Mouse (Mus musculus) midbrain, embryonic 11.5 days (tissue): ENCODE measurements at regions not wholly inside any gene's neighbourhood (a gene's known extent, or its start where the extent isn't known, plus 50 kb on each side); places are given as distances from the start of the nearest gene placed in this dataset.
A peak's percentile ranks its signal among the peaks of the same experiment; 100 is the strongest.

Experiments
- ATAC-seq: fragments of 200-750 bp; cut with Nextera tagmentation; 2 replicates; pipeline ENCODE4 v1.8.0; 2017; ENCODE audit warnings: moderate TSS enrichment, moderate library complexity; ENCODE audit not compliant: low FRiP score
- DNase-seq: peaks from one replicate; pipeline ENCODE4 v3.0.0; 2015; ENCODE audit warnings: low spot score; ENCODE audit errors: missing footprints
- H3K27ac ChIP-seq: fragments of 300-500 bp; sonication (generic); 2 replicates; pipeline ENCODE4 v1.5.1; 2014; ENCODE audit warnings: low read depth, low read length
- H3K27me3 ChIP-seq: fragments of 300-500 bp; sonication (generic); 2 replicates; pipeline ENCODE4 v1.6.1; 2014; ENCODE audit warnings: mild to moderate bottlenecking, low read length, moderate library complexity, mixed read lengths; ENCODE audit not compliant: control insufficient read depth, insufficient read depth
- H3K36me3 ChIP-seq: fragments of 300-500 bp; sonication (generic); 2 replicates; pipeline ENCODE4 v1.6.1; 2014; ENCODE audit warnings: mild to moderate bottlenecking, low read length, moderate library complexity, mixed read lengths; ENCODE audit not compliant: control insufficient read depth, insufficient read depth
- H3K4me1 ChIP-seq: fragments of 300-500 bp; sonication (generic); 2 replicates; pipeline ENCODE4 v1.6.1; 2014; ENCODE audit warnings: low read length; ENCODE audit not compliant: control insufficient read depth, insufficient read depth
- H3K4me2 ChIP-seq: fragments of 300-500 bp; sonication (generic); 2 replicates; pipeline ENCODE4 v1.6.1; 2014; ENCODE audit warnings: mild to moderate bottlenecking, moderate library complexity
- H3K4me3 ChIP-seq: fragments of 300-500 bp; sonication (generic); 2 replicates; pipeline ENCODE4 v1.5.1; 2014; ENCODE audit warnings: low read depth, low read length
- H3K9ac ChIP-seq: fragments of 300-500 bp; sonication (generic); 2 replicates; pipeline ENCODE4 v1.6.1; 2014; ENCODE audit warnings: low read length
- H3K9me3 ChIP-seq: fragments of 300-500 bp; sonication (generic); 2 replicates; pipeline ENCODE4 v1.6.1; 2016; ENCODE audit warnings: low read length; ENCODE audit not compliant: control insufficient read depth
- WGBS: fragments of 180-500 bp; shearing (Covaris S2); extraction: QIAGEN DNeasy Blood & Tissue Kit; methylation state at CpG from one replicate; pipeline ENCODE4 v1.1.7; 2014; 5-methylcytosine and 5-hydroxymethylcytosine counted together

DNA sequence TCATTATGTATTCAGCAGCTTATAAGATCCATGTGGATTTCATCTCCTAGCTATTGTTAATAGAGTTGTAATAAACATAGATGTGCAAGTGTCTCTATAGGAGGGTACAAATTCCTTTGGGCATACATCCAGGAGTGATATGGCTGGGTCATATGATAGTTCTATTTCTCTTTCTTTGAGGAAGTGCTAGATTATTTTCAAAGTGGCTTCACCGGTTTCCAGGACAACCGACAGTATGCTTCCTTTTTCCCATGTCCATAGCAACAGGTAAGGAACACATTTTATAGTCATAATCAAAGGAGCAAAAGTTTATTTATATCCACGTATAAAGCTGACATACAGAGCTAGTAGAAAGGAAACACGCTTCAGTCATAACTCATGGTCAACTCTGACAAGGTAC, 710.2 kb upstream of the Tenm4 start:
- no peak overlapping the region for H3K4me3 ChIP-seq
- ATAC-seq (no peak), DNase-seq (no peak)
- WGBS, result 93% methylated on average over 4 of the region's 4 CpGs
- no peaks in the 10 kb centered on the region for H3K27me3 ChIP-seq
- no peaks in the 10 kb centered on the region for H3K4me1 ChIP-seq
- no peaks in the 10 kb centered on the region for H3K36me3 ChIP-seq
- H3K4me2 ChIP-seq, result no peak overlapping the region
- H3K27ac ChIP-seq, result no peak overlapping the region
- H3K9me3 ChIP-seq, result no peaks in the 10 kb centered on the region
- no peak overlapping the region for H3K9ac ChIP-seq

DNA sequence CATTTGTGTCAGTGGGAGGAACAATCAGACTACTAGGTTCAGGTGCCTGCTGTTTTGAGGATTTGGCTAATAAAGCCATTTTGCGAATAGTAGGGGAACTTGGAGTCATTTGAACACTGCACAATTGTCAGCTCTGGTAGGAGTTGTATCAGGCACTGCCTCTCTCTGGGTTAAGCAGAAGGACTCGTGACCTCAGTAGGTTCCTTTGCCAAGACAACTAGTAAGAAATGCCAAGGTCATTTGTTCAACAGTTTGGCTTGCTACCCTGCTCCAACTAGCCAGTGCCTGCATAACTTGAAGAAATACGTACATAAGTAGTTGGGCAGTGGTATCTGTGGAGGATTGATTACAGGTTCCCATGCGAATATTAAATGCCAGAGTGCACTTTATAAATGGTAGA, 705.5 kb upstream of the Tenm4 start:
- H3K9ac ChIP-seq, result no peak overlapping the region
- H3K4me1 ChIP-seq, result no peaks in the 10 kb centered on the region
- H3K27me3 ChIP-seq, result no peaks in the 10 kb centered on the region
- no peak overlapping the region for H3K4me2 ChIP-seq
- DNase-seq (no peak), ATAC-seq (no peak)
- 88% methylated on average over 4 of the region's 4 CpGs for WGBS
- H3K9me3 ChIP-seq, result no peaks in the 10 kb centered on the region
- H3K36me3 ChIP-seq, result no peaks in the 10 kb centered on the region
- no peak overlapping the region for H3K27ac ChIP-seq
- H3K4me3 ChIP-seq, result no peak overlapping the region

DNA sequence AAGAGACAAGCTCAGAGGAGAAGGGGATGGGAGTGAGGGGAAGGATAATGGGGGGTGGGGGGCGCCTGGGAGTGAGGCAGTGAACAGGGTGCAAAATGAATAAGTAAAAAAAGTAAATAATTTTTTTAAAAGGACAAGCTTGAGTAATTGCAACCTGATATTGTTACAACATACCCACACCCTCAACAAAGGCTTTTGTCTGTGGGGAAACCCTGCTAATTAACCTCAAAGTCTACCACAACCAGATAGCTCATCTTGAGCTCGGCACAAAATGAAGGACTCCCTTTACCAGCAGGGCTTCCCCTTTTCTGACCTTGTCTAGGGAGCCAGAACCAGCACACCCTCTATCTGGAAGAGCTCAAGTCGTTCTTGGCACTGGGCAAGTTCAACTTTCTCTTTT, 704.0 kb upstream of the Tenm4 start:
- Histone ChIP-seq H3K27ac (no peak overlapping the region), H3K9ac (no peak overlapping the region), H3K27me3 (no peaks in the 10 kb centered on the region), H3K4me3 (no peak overlapping the region), H3K4me2 (no peak overlapping the region), H3K4me1 (no peaks in the 10 kb centered on the region), H3K9me3 (no peaks in the 10 kb centered on the region), H3K36me3 (no peaks in the 10 kb centered on the region)
- 44% methylated on average over 3 of the region's 3 CpGs for WGBS
- DNase-seq (no peak), ATAC-seq (no peak)

DNA sequence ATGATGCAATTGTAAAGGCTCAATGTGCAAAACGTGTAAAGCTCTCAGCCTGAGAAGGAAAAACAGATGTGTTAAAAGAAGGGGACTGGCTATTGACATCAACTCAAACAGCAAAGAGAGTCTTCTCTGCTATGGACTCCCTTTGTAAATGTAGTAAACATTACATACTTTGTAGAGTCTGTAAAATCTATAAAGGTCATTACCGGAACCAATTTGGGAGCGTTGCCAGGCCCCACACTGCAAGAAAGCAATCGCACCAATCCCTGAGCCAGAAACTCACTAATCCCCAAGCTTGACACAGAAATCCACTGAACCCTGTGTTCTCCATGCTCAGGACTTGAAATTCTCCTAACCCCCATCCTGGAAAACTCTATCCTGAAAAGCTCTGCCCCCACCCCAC, 697.2 kb upstream of the Tenm4 start:
- H3K4me2 ChIP-seq, result no peak overlapping the region
- 82% methylated on average over 4 of the region's 4 CpGs for WGBS
- no peaks in the 10 kb centered on the region for H3K36me3 ChIP-seq
- DNase-seq, result no peak
- H3K27ac ChIP-seq, result no peak overlapping the region
- no peaks in the 10 kb centered on the region for H3K27me3 ChIP-seq
- H3K4me1 ChIP-seq, result no peaks in the 10 kb centered on the region
- H3K4me3 ChIP-seq, result no peak overlapping the region
- no peak overlapping the region for H3K9ac ChIP-seq
- no peaks in the 10 kb centered on the region for H3K9me3 ChIP-seq
- ATAC-seq, result no peak

DNA sequence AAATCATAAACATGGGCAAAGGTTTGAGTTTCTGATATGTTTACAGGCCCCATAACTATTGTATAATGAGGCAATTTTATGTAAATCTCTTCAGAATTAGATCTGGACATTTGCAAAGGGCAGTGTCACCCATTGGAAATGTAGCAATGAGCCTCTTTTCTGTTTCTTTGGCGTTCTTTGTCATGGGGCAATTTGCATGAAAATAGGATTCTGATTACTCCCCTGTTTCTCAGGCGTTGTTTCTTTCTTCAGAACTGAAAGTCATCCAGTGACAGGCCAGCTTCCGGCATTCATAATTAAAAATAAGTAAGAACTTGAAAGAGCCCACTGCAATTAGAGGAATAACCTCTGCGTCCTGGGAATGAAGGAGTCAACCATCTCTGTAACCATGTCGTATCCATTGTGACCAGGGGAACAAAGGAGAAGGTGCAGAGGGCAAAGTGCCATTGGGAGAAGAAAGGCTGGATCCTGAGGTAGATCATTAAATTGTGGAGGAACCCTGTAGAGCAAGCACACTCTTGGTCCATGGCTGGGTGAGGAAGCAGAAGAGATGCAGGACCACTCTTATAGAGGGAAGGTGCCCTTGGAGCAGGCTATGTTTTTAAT, 690.8 kb upstream of the Tenm4 start:
- ATAC-seq (peak; percentile 68), DNase-seq (peak; percentile 84)
- no peaks in the 10 kb centered on the region for H3K36me3 ChIP-seq
- no peak overlapping the region for H3K4me3 ChIP-seq
- peaks cover 9% of the 10 kb centered on the region; the same call in 1 of the 2 replicates for H3K4me1 ChIP-seq
- no peaks in the 10 kb centered on the region for H3K9me3 ChIP-seq
- peak overlapping the region; percentile 5; the same call in 1 of the 2 replicates for H3K27ac ChIP-seq
- no peaks in the 10 kb centered on the region for H3K27me3 ChIP-seq
- WGBS, result 15% methylated on average over 5 of the region's 5 CpGs
- H3K9ac ChIP-seq, result no peak overlapping the region
- H3K4me2 ChIP-seq, result no peak overlapping the region

DNA sequence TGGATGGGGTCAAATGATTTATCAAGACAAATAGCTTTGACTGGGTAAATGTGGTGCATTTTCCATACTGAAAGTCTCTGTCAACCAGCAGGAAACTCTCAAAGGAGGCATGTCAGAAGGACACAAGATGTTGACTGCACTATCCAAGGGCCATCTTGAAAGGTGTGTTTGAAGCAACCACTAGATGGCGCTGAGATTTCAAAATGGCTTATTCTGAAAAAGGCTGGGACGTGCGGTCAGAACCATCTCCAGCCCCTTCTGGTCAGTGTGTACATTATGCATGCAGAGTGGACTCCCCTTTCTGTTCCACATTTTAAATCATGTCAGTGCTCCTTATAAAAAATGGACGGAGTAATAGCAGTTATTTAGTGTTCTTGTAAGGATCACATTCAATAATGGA, 681.4 kb upstream of the Tenm4 start:
- H3K4me3 ChIP-seq, result no peak overlapping the region
- H3K4me2 ChIP-seq, result no peak overlapping the region
- H3K9me3 ChIP-seq, result no peaks in the 10 kb centered on the region
- no peaks in the 10 kb centered on the region for H3K36me3 ChIP-seq
- no peaks in the 10 kb centered on the region for H3K27me3 ChIP-seq
- peaks cover 3% of the 10 kb centered on the region; the same call in 1 of the 2 replicates for H3K4me1 ChIP-seq
- no peak overlapping the region for H3K9ac ChIP-seq
- peak; percentile 96 for DNase-seq
- peak; percentile 78 for ATAC-seq
- H3K27ac ChIP-seq, result no peak overlapping the region
- 7% methylated on average over 4 of the region's 4 CpGs for WGBS

DNA sequence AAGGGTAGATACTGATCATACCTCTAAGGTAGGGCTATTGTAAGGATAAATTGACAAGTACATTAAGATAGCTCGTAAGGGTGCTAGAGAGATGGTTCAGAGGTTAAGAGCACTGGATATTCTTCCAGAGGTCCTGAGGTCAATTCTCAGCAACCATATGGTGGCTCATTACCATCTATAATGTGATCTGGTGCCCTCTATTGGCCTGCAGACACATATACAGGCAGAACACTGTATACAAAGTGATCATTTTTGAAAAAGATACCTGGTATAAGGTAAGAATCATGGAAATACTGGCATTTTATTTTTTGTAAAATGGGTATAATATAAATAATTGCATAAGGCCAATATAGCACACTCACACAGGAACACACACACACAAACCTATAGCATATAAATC, 676.3 kb upstream of the Tenm4 start:
- H3K4me3 ChIP-seq, result no peak overlapping the region
- no peaks in the 10 kb centered on the region for H3K27me3 ChIP-seq
- no peak overlapping the region for H3K9ac ChIP-seq
- H3K36me3 ChIP-seq, result no peaks in the 10 kb centered on the region
- no peak overlapping the region for H3K27ac ChIP-seq
- peaks cover 3% of the 10 kb centered on the region; the same call in 1 of the 2 replicates for H3K4me1 ChIP-seq
- H3K4me2 ChIP-seq, result no peak overlapping the region
- no peaks in the 10 kb centered on the region for H3K9me3 ChIP-seq
- WGBS, result 68% methylated on average over 1 of the region's 1 CpGs
- no peak for ATAC-seq
- no peak for DNase-seq

DNA sequence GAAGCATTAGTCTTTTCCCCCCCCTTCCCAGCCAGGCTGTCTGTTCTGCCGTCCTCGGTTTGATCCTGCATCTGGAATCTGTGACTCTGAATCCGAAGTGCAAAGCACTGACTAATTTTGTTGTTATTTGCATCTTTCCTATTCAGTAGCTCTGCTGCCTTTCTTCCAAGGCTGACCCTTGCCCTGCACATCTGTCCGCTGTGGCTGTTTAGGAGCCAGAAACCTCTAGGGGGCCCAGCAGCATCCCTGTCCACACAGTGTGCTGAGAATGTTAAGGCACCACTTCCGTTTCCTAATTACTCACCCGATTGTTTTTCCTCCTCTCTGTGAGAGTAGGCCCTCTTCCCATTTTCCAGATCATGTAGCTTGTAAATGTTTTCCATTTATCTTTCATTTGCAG, 668.1 kb upstream of the Tenm4 start:
- Histone ChIP-seq H3K4me3 (no peak overlapping the region), H3K36me3 (no peaks in the 10 kb centered on the region), H3K27me3 (no peaks in the 10 kb centered on the region), H3K9ac (no peak overlapping the region), H3K9me3 (no peaks in the 10 kb centered on the region), H3K4me2 (no peak overlapping the region), H3K4me1 (peaks cover 5% of the 10 kb centered on the region; the same call in 1 of the 2 replicates), H3K27ac (no peak overlapping the region)
- DNase-seq (peak; percentile 91), ATAC-seq (peak; percentile 84)
- 7% methylated on average over 6 of the region's 6 CpGs for WGBS

DNA sequence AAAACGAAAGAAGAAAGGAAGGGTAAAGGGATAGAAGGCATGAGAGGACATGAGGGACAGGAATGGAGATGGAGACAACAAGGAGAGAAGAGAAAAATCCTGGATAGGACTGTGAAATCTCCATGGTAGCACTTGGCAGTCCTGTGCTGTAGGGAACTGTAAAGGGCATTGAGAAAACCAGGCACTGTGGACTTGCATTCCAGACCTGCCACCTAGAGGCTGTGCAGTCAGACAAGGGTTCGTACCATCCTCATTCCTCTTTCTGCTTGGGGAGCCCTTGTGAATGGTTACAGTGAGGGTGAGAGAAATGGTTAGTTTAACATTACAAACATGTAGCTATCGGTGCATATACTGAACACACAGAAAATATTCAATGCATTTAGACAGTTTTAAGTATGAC, 623.8 kb upstream of the Tenm4 start:
- peak; percentile 30; the same call in 1 of the 2 replicates for ATAC-seq
- Histone ChIP-seq H3K4me3 (no peak overlapping the region), H3K4me1 (no peaks in the 10 kb centered on the region), H3K9ac (no peak overlapping the region), H3K36me3 (no peaks in the 10 kb centered on the region), H3K4me2 (no peak overlapping the region), H3K27ac (no peak overlapping the region), H3K27me3 (no peaks in the 10 kb centered on the region), H3K9me3 (no peaks in the 10 kb centered on the region)
- 73% methylated on average over 3 of the region's 3 CpGs for WGBS
- DNase-seq, result peak; percentile 67
